Mouse (Mus musculus) heart, postnatal 0 days (tissue): ENCODE measurements at regions not wholly inside any gene's neighbourhood (a gene's known extent, or its start where the extent isn't known, plus 50 kb on each side); places are given as distances from the start of the nearest gene placed in this dataset.
A peak's percentile ranks its signal among the peaks of the same experiment; 100 is the strongest.

ENCODE experiments used
- ATAC-seq: fragments of 200-750 bp; cut with Nextera tagmentation; 2 replicates; pipeline ENCODE4 v1.8.0; 2017; ENCODE audit warnings: low read depth, moderate number of reproducible peaks, moderate library complexity; ENCODE audit not compliant: insufficient read depth
- DNase-seq: peaks from one replicate; pipeline ENCODE4 v3.0.0-alpha.2; 2016; ENCODE audit warnings: low spot score
- H3K27ac ChIP-seq: fragments of 300-500 bp; sonication (generic); 2 replicates; pipeline ENCODE4 v1.5.1; 2014; ENCODE audit warnings: low read depth, mild to moderate bottlenecking
- H3K27me3 ChIP-seq: fragments of 300-500 bp; sonication (generic); 2 replicates; pipeline ENCODE4 v1.6.1; 2014; ENCODE audit warnings: low read length, mixed read lengths; ENCODE audit not compliant: control insufficient read depth, insufficient read depth
- H3K36me3 ChIP-seq: fragments of 300-500 bp; sonication (generic); replicated peaks from 2 replicates; pipeline ENCODE4 v1.6.1; 2014; ENCODE audit warnings: low read length, mixed read lengths; ENCODE audit not compliant: control insufficient read depth, insufficient read depth
- H3K4me1 ChIP-seq: fragments of 300-500 bp; sonication (generic); 2 replicates; pipeline ENCODE4 v1.6.1; 2014; ENCODE audit warnings: antibody characterized with exemption; ENCODE audit not compliant: control insufficient read depth, insufficient read depth
- H3K4me2 ChIP-seq: fragments of 300-500 bp; sonication (generic); 2 replicates; pipeline ENCODE4 v1.6.1; 2014; ENCODE audit warnings: low read depth, mild to moderate bottlenecking, low read length, moderate library complexity
- H3K4me3 ChIP-seq: fragments of 300-500 bp; sonication (generic); 2 replicates; pipeline ENCODE4 v1.5.1; 2014; ENCODE audit warnings: low read depth, low read length
- H3K9ac ChIP-seq: fragments of 300-500 bp; sonication (generic); replicated peaks from 2 replicates; pipeline ENCODE4 v1.6.1; 2014; ENCODE audit warnings: low read depth, low read length, mixed read lengths
- H3K9me3 ChIP-seq: fragments of 300-500 bp; sonication (generic); replicated peaks from 2 replicates; pipeline ENCODE4 v1.6.1; 2016; ENCODE audit warnings: low read length; ENCODE audit not compliant: control insufficient read depth
- CTCF ChIP-seq: IDR thresholded peaks from 2 replicates; pipeline ENCODE4 v1.5.1; 2016; ENCODE audit warnings: antibody characterized with exemption, control low read depth, low read depth
- EP300 ChIP-seq: IDR thresholded peaks from 2 replicates; pipeline ENCODE4 v1.6.1; 2016; ENCODE audit warnings: antibody characterized with exemption, low read depth
- WGBS: fragments of 180-500 bp; shearing (Covaris S2); extraction: QIAGEN DNeasy Blood & Tissue Kit; methylation state at CpG from one replicate; pipeline ENCODE4 v1.1.7; 2014; 5-methylcytosine and 5-hydroxymethylcytosine counted together

- no peaks in the 10 kb centered on the region for H3K36me3 ChIP-seq
- TF ChIP-seq CTCF (no peak), EP300 (no peak)
- DNase-seq (no peak), ATAC-seq (no peak)
- no peaks in the 10 kb centered on the region for H3K9me3 ChIP-seq
- H3K4me3 ChIP-seq: no peak overlapping the region
- H3K27ac ChIP-seq: no peak overlapping the region
- no peak overlapping the region for H3K4me2 ChIP-seq
- no peak overlapping the region for H3K9ac ChIP-seq
- no peaks in the 10 kb centered on the region for H3K27me3 ChIP-seq
- WGBS: 56% methylated on average over 12 of the region's 12 CpGs
- no peaks in the 10 kb centered on the region for H3K4me1 ChIP-seq
Observed at GRCm38 (mm10) chr17:4301142-4301853, 605.2 kb upstream of the Nox3 start.

- Histone ChIP-seq H3K27me3 (no peaks in the 10 kb centered on the region), H3K36me3 (no peaks in the 10 kb centered on the region), H3K4me1 (no peaks in the 10 kb centered on the region), H3K4me3 (no peak overlapping the region), H3K27ac (no peak overlapping the region), H3K4me2 (no peak overlapping the region), H3K9me3 (no peaks in the 10 kb centered on the region), H3K9ac (no peak overlapping the region)
- TF ChIP-seq CTCF (no peak), EP300 (no peak)
- DNase-seq: no peak
- no peak for ATAC-seq
- WGBS: 46% methylated on average over 4 of the region's 4 CpGs
Observed at GRCm38 (mm10) chr17:4311785-4312379, 615.8 kb upstream of the Nox3 start.

- H3K4me1 ChIP-seq: no peaks in the 10 kb centered on the region
- DNase-seq: peak; percentile 14
- no peak overlapping the region for H3K27ac ChIP-seq
- no peak overlapping the region for H3K9ac ChIP-seq
- WGBS: 42% methylated on average over 4 of the region's 4 CpGs
- peak; percentile 33; the same call in 1 of the 2 replicates for ATAC-seq
- no peaks in the 10 kb centered on the region for H3K27me3 ChIP-seq
- no peaks in the 10 kb centered on the region for H3K36me3 ChIP-seq
- TF ChIP-seq EP300: no peak
- H3K4me3 ChIP-seq: no peak overlapping the region
- no peaks in the 10 kb centered on the region for H3K9me3 ChIP-seq
- no peak overlapping the region for H3K4me2 ChIP-seq
Observed at GRCm38 (mm10) chr17:4319141-4319540, 623.1 kb upstream of the Nox3 start.

GRCm38 (mm10) chr17:4328810-4329209, 632.7 kb upstream of the Nox3 start:
- Histone ChIP-seq H3K27me3 (no peaks in the 10 kb centered on the region), H3K9ac (no peak overlapping the region), H3K4me1 (no peaks in the 10 kb centered on the region), H3K4me2 (no peak overlapping the region), H3K4me3 (no peak overlapping the region), H3K36me3 (no peaks in the 10 kb centered on the region), H3K9me3 (no peaks in the 10 kb centered on the region), H3K27ac (no peak overlapping the region)
- no peak for DNase-seq
- 96% methylated on average over 1 of the region's 1 CpGs for WGBS
- ATAC-seq: no peak
- TF ChIP-seq EP300 (no peak), CTCF (no peak)

- no peak for ATAC-seq
- Histone ChIP-seq H3K4me1 (no peaks in the 10 kb centered on the region), H3K9ac (no peak overlapping the region), H3K27ac (no peak overlapping the region), H3K4me3 (no peak overlapping the region), H3K36me3 (no peaks in the 10 kb centered on the region), H3K27me3 (no peaks in the 10 kb centered on the region), H3K9me3 (no peaks in the 10 kb centered on the region), H3K4me2 (no peak overlapping the region)
- 61% methylated on average over 9 of the region's 9 CpGs for WGBS
- DNase-seq: no peak
- TF ChIP-seq EP300 (no peak), CTCF (no peak)
Observed at GRCm38 (mm10) chr17:4331650-4332049, 635.6 kb upstream of the Nox3 start.

- H3K9ac ChIP-seq: no peak overlapping the region
- ATAC-seq: no peak
- H3K4me2 ChIP-seq: no peak overlapping the region
- no peaks in the 10 kb centered on the region for H3K36me3 ChIP-seq
- no peak overlapping the region for H3K4me3 ChIP-seq
- WGBS: 86% methylated on average over 4 of the region's 4 CpGs
- no peaks in the 10 kb centered on the region for H3K4me1 ChIP-seq
- H3K27ac ChIP-seq: no peak overlapping the region
- TF ChIP-seq EP300: no peak
- TF ChIP-seq CTCF: no peak
- no peak for DNase-seq
- H3K27me3 ChIP-seq: no peaks in the 10 kb centered on the region
- H3K9me3 ChIP-seq: no peaks in the 10 kb centered on the region
Observed at GRCm38 (mm10) chr17:4333091-4333490, 637.0 kb upstream of the Nox3 start.
